Mouse (Mus musculus) small intestine, adult 2 months (tissue): ENCODE results near the gene Col4a2. TPM values are rescaled to one million over a fixed set of nuclear protein-coding genes. Genes with fewer than 3 reads are reported as not detected.

ENCODE experiments used
- H3K27ac ChIP-seq: fragments of 200-500 bp; 2 replicates; pipeline ENCODE4 v1.5.1; 2012; ENCODE audit warnings: low read depth, low read length, control low read depth, inconsistent platforms; ENCODE audit not compliant: insufficient read depth
- H3K27me3 ChIP-seq: fragments of 200-500 bp; 2 replicates; pipeline ENCODE4 v1.6.1; 2012; ENCODE audit warnings: mild to moderate bottlenecking, moderate library complexity, low read length, inconsistent platforms; ENCODE audit not compliant: control insufficient read depth, insufficient read depth
- H3K36me3 ChIP-seq: fragments of 200-500 bp; 2 replicates; pipeline ENCODE4 v1.6.1; 2012; ENCODE audit warnings: mild to moderate bottlenecking, low read length, control low read depth, inconsistent platforms; ENCODE audit not compliant: control insufficient read depth, insufficient read depth
- H3K4me1 ChIP-seq: fragments of 200-500 bp; 2 replicates; pipeline ENCODE4 v1.6.1; 2012; ENCODE audit warnings: low read length, inconsistent platforms, mixed read lengths; ENCODE audit not compliant: control insufficient read depth, insufficient read depth, insufficient read length
- H3K4me3 ChIP-seq: fragments of 200-500 bp; 2 replicates; pipeline ENCODE4 v1.5.1; 2012; ENCODE audit warnings: low read depth, mild to moderate bottlenecking, control low read depth, inconsistent platforms, low read length, moderate library complexity
- CTCF ChIP-seq: fragments of 200-500 bp; IDR thresholded peaks from 2 replicates; pipeline ENCODE4 v1.5.1; 2012; ENCODE audit warnings: low read depth, mild to moderate bottlenecking, control low read depth, inconsistent platforms, low read length, moderate library complexity, mixed read lengths; ENCODE audit not compliant: insufficient replicate concordance, insufficient read length; ENCODE audit errors: extremely low read depth
- POLR2A ChIP-seq: fragments of 200-500 bp; IDR thresholded peaks from 2 replicates; pipeline ENCODE4 v1.6.1; 2012; ENCODE audit warnings: low read depth, mild to moderate bottlenecking, control low read depth, inconsistent platforms, low read length, moderate library complexity
- WGBS: fragments of 180-500 bp; shearing (Covaris S2); methylation state at CpG from one replicate; pipeline ENCODE4 v1.1.7; 2018; 5-methylcytosine and 5-hydroxymethylcytosine counted together
- polyA plus RNA-seq: library from polyadenylated mRNA; depleted of rRNA; stranded (reverse); fragments of >200 nt; gene quantifications from 2 replicates; pipeline ENCODE4 v1.2.3, GENCODE M21; 2012

The Col4a2 gene
- polyA plus RNA-seq, 1 experiment = 35.6 TPM

- no peak overlapping the region for H3K4me3 ChIP-seq
- H3K36me3 ChIP-seq = no peaks in the 10 kb centered on the region
- H3K4me1 ChIP-seq = peaks cover 6% of the 10 kb centered on the region; the same call in 1 of the 2 replicates
- TF ChIP-seq CTCF (no peak), POLR2A (no peak)
- no peak overlapping the region for H3K27ac ChIP-seq
- WGBS = 77% methylated on average over 5 of the region's 5 CpGs
- no peaks in the 10 kb centered on the region for H3K27me3 ChIP-seq
Measured at GRCm38 (mm10) chr8:11367670-11368069, 55.1 kb downstream of the Col4a2 start.

- Histone ChIP-seq H3K27ac (no peak overlapping the region), H3K36me3 (no peaks in the 10 kb centered on the region), H3K4me1 (peaks cover 6% of the 10 kb centered on the region; the same call in 1 of the 2 replicates), H3K4me3 (no peak overlapping the region), H3K27me3 (no peaks in the 10 kb centered on the region)
- WGBS = 76% methylated on average over 19 of the region's 19 CpGs
- TF ChIP-seq CTCF = no peak
- no peak for TF ChIP-seq POLR2A
Measured at GRCm38 (mm10) chr8:11369526-11370203, 57.1 kb downstream of the Col4a2 start.

- TF ChIP-seq CTCF = no peak
- Histone ChIP-seq H3K27ac (no peak overlapping the region), H3K4me3 (no peak overlapping the region), H3K36me3 (no peaks in the 10 kb centered on the region), H3K4me1 (peaks cover 8% of the 10 kb centered on the region; the same call in 1 of the 2 replicates), H3K27me3 (no peaks in the 10 kb centered on the region)
- 75% methylated on average over 10 of the region's 10 CpGs for WGBS
Measured at GRCm38 (mm10) chr8:11371347-11371746, 58.7 kb downstream of the Col4a2 start.

- Histone ChIP-seq H3K4me3 (no peak overlapping the region), H3K4me1 (peaks cover 9% of the 10 kb centered on the region; the same call in 1 of the 2 replicates), H3K27me3 (no peaks in the 10 kb centered on the region), H3K36me3 (no peaks in the 10 kb centered on the region), H3K27ac (no peak overlapping the region)
- no peak for TF ChIP-seq CTCF
- TF ChIP-seq POLR2A = no peak
- 76% methylated on average over 8 of the region's 8 CpGs for WGBS
Measured at GRCm38 (mm10) chr8:11372080-11372479, 59.5 kb downstream of the Col4a2 start.

- no peak overlapping the region for H3K4me3 ChIP-seq
- peaks cover 6% of the 10 kb centered on the region; the same call in 1 of the 2 replicates for H3K4me1 ChIP-seq
- no peaks in the 10 kb centered on the region for H3K27me3 ChIP-seq
- no peaks in the 10 kb centered on the region for H3K36me3 ChIP-seq
- no peak overlapping the region for H3K27ac ChIP-seq
- TF ChIP-seq POLR2A = no peak
- TF ChIP-seq CTCF = no peak
- 76% methylated on average over 15 of the region's 15 CpGs for WGBS
Measured at GRCm38 (mm10) chr8:11373643-11374325, 61.2 kb downstream of the Col4a2 start.

GRCm38 (mm10) chr8:11374326-11375076 lies 61.9 kb downstream of the Col4a2 start:
- Histone ChIP-seq H3K36me3 (no peaks in the 10 kb centered on the region), H3K27me3 (no peaks in the 10 kb centered on the region), H3K4me1 (peaks cover 6% of the 10 kb centered on the region; the same call in 1 of the 2 replicates), H3K27ac (no peak overlapping the region), H3K4me3 (no peak overlapping the region)
- 81% methylated on average over 15 of the region's 15 CpGs for WGBS
- no peak for TF ChIP-seq POLR2A
- TF ChIP-seq CTCF = no peak
